Mouse (Mus musculus) urinary bladder, adult 2 months (tissue): ENCODE results near the gene Sema4c. TPM values are rescaled to one million over a fixed set of nuclear protein-coding genes. Genes with fewer than 3 reads are reported as not detected.

ENCODE experiments used
- DNase-seq: peaks from one replicate; pipeline ENCODE4 v3.0.0; 2022; ENCODE audit warnings: low spot score
- polyA plus RNA-seq: library from polyadenylated mRNA; depleted of rRNA; stranded (reverse); fragments of >200 nt; gene quantifications from 2 replicates; pipeline ENCODE4 v1.2.3, GENCODE M21; 2012; rRNA removed

Gene Sema4c
- polyA plus RNA-seq, 1 experiment, result 25.6 TPM

GRCm38 (mm10) chr1:36508238-36508637, 49.9 kb downstream of the Sema4c start:
- no peak for DNase-seq

GRCm38 (mm10) chr1:36501261-36501660, 56.9 kb downstream of the Sema4c start:
- peak; percentile 62 for DNase-seq

Other genes with a start within 250 kb of the Sema4c start
- gene Kansl3, start 189.2 kb downstream of the Sema4c start, polyA plus RNA-seq, result 47.3 and 48.4 TPM in 2 replicates
- 0.18 and 0.19 TPM in 2 replicates for gene Fer1l5, start 186.1 kb downstream of the Sema4c start, polyA plus RNA-seq
- gene Lman2l, start 113.1 kb downstream of the Sema4c start, polyA plus RNA-seq, result 17.6 and 20.3 TPM in 2 replicates
- 8.6 and 9.1 TPM in 2 replicates for gene Cnnm4, start 86.7 kb downstream of the Sema4c start, polyA plus RNA-seq
- 15.2 and 17.6 TPM in 2 replicates for gene Cnnm3, start 46.5 kb downstream of the Sema4c start, polyA plus RNA-seq
- gene Ankrd23, start 21.5 kb downstream of the Sema4c start, polyA plus RNA-seq, result 21.3 and 26.1 TPM in 2 replicates
- 0.12 and 0.25 TPM in 2 replicates for gene Gm42417, start 18.9 kb downstream of the Sema4c start, polyA plus RNA-seq
- gene Ankrd39, start 10.9 kb downstream of the Sema4c start, polyA plus RNA-seq, result 19.6 and 26.7 TPM in 2 replicates
- gene Fam178b, start 124.8 kb upstream of the Sema4c start, polyA plus RNA-seq, result 4.3 TPM in 2 replicates
- gene Cox5b, start 133.1 kb upstream of the Sema4c start, polyA plus RNA-seq, result 400 and 450 TPM in 2 replicates
- 0.10 and 0.14 TPM in 2 replicates for gene 4933424G06Rik, start 151.8 kb upstream of the Sema4c start, polyA plus RNA-seq
- gene Actr1b, start 156.1 kb upstream of the Sema4c start, polyA plus RNA-seq, result 116 and 141 TPM in 2 replicates
- gene Zap70, start 203.4 kb upstream of the Sema4c start, polyA plus RNA-seq, result 1.1 and 1.2 TPM in 2 replicates